Mouse (Mus musculus) heart, adult 2 months (tissue): ENCODE measurements at regions not wholly inside any gene's neighbourhood (a gene's known extent, or its start where the extent isn't known, plus 50 kb on each side); places are given as distances from the start of the nearest gene placed in this dataset.

Experiments
- CTCF ChIP-seq: fragments of 200-600 bp; IDR thresholded peaks from 2 replicates; pipeline ENCODE4 v1.8.1; 2022; ENCODE audit warnings: antibody characterized with exemption, mild to moderate bottlenecking, moderate library complexity
- EP300 ChIP-seq: fragments of 200-500 bp; IDR thresholded peaks from 2 replicates; pipeline ENCODE4 v1.6.1; 2011; ENCODE audit warnings: low read depth, low read length, control low read depth; ENCODE audit not compliant: insufficient read depth
- POLR2A ChIP-seq: fragments of 200-500 bp; IDR thresholded peaks from 2 replicates; pipeline ENCODE4 v1.6.1; 2011; ENCODE audit warnings: mild to moderate bottlenecking, low read depth, low read length, control low read depth; ENCODE audit not compliant: insufficient read depth

GRCm38 (mm10) chr5:45230097-45230496, 219.9 kb downstream of the Qdpr start:
- no peak for TF ChIP-seq CTCF
- TF ChIP-seq POLR2A = no peak
- no peak for TF ChIP-seq EP300
